Comparison of ENCODE assay signal across 8 mouse cellular contexts in genomic region chr5:107015422-107016081, GRCm38 (mm10). TPM values are rescaled to one million over a fixed set of nuclear protein-coding genes. Genes with fewer than 3 reads are reported as not detected.
DNase-seq lines count a peak whose midpoint lies in the region; ATAC-seq and TF ChIP-seq lines count a peak whose summit lies in the region.

No protein-coding gene starts in this region.

- peak in 1 of 2 experiments; percentile 8 for DNase-seq in spleen, adult 2 months (ENCODE audit: low read depth in 1 of 2, low spot score in 2 of 2)
- DNase-seq in spleen, postnatal 10 days (ENCODE audit: low spot score in 2 of 2) = no peak
- DNase-seq in liver, embryonic 13.5 days = peak; percentile 47
- DNase-seq in gastrocnemius, adult 2 months = no peak
- DNase-seq in frontal cortex, postnatal 10 days (ENCODE audit: low spot score in 2 of 2) = no peak
- DNase-seq in kidney, adult 2 months = no peak

- intact Hi-C loops in gastrocnemius, adult 2 months (cut with DNase I) = no loop called here

- 12% methylated on average over 10 of the region's 10 CpGs for WGBS in spleen, adult 2 months
- WGBS in liver, embryonic 13.5 days (ENCODE audit: insufficient replicate concordance) = 2% methylated on average over 10 of the region's 10 CpGs
- WGBS in kidney, adult 2 months = 33% methylated on average over 10 of the region's 10 CpGs

- peak overlapping the region; percentile 19 for H3K27ac ChIP-seq in spleen, adult 2 months (ENCODE audit: insufficient read depth, low read length)
- peak overlapping the region; percentile 38; the same call in 1 of the 2 replicates for H3K27ac ChIP-seq in liver, embryonic 13.5 days
- no peak overlapping the region for H3K27ac ChIP-seq in gastrocnemius, adult 2 months
- no peak overlapping the region for H3K27ac ChIP-seq in kidney, adult 2 months (ENCODE audit: insufficient read depth, low read depth, low read length)

- ATAC-seq in erythroblast, adult 5-6 weeks (replicated peaks; ENCODE audit: low FRiP score, poor library complexity, severe bottlenecking) = no peak
- ATAC-seq in liver, embryonic 13.5 days (ENCODE audit: low read depth) = peak; percentile 83

- no peaks in the 10 kb centered on the region for H3K36me3 ChIP-seq in erythroblast, embryonic 14.5 days (ENCODE audit: control insufficient read depth)
- H3K36me3 ChIP-seq in spleen, adult 2 months (ENCODE audit: control insufficient read depth, insufficient read depth, low read length) = no peaks in the 10 kb centered on the region
- H3K36me3 ChIP-seq in liver, embryonic 13.5 days = no peaks in the 10 kb centered on the region
- H3K36me3 ChIP-seq in kidney, adult 2 months (ENCODE audit: control insufficient read depth, insufficient read depth, low read length) = no peaks in the 10 kb centered on the region

- H3K4me3 ChIP-seq in erythroblast, embryonic 14.5 days (replicated peaks) = peak overlapping the region; percentile 27
- H3K4me3 ChIP-seq in spleen, adult 2 months (ENCODE audit: extremely low read depth, insufficient read depth, insufficient read length) = peak overlapping the region; percentile 11; the same call in 1 of the 2 replicates
- H3K4me3 ChIP-seq in liver, embryonic 13.5 days (replicated peaks) = peak overlapping the region; percentile 21; the same call in 1 of the 2 replicates
- H3K4me3 ChIP-seq in gastrocnemius, adult 2 months = no peak overlapping the region
- no peak overlapping the region for H3K4me3 ChIP-seq in kidney, adult 2 months (ENCODE audit: insufficient read depth, low read depth, low read length)

- no peak overlapping the region; the same call in 1 of the 2 replicates for H3K9ac ChIP-seq in liver, embryonic 13.5 days

- H3K4me2 ChIP-seq in liver, embryonic 13.5 days = peak overlapping the region; percentile 55

- no peaks in the 10 kb centered on the region for H3K27me3 ChIP-seq in erythroblast, embryonic 14.5 days (ENCODE audit: control insufficient read depth)
- H3K27me3 ChIP-seq in spleen, adult 2 months (ENCODE audit: control insufficient read depth, insufficient read depth, low read length) = no peaks in the 10 kb centered on the region
- H3K27me3 ChIP-seq in liver, embryonic 13.5 days = no peaks in the 10 kb centered on the region
- no peaks in the 10 kb centered on the region for H3K27me3 ChIP-seq in kidney, adult 2 months (replicated peaks; ENCODE audit: control insufficient read depth, insufficient read depth, low read length)

- TF ChIP-seq CTCF in spleen, adult 2 months (IDR thresholded peaks at IDR 0.05; ENCODE audit: extremely low read depth, insufficient read depth, insufficient read length, insufficient replicate concordance) = no peak
- no peak for TF ChIP-seq CTCF in gastrocnemius, adult 2 months (IDR thresholded peaks at IDR 0.05)
- no peak for TF ChIP-seq CTCF in kidney, adult 2 months (conservative IDR thresholded peaks at IDR 0.05; ENCODE audit: insufficient read depth, insufficient read length, low read depth, low read length)

- H3K9me3 ChIP-seq in erythroblast, embryonic 14.5 days (ENCODE audit: control insufficient read depth, low read length) = no peaks in the 10 kb centered on the region
- H3K9me3 ChIP-seq in liver, embryonic 13.5 days (replicated peaks) = no peaks in the 10 kb centered on the region

- TF ChIP-seq POLR2A in spleen, adult 2 months (IDR thresholded peaks at IDR 0.05; ENCODE audit: low read depth, low read length) = no peak
- no peak for TF ChIP-seq POLR2A in kidney, adult 2 months (IDR thresholded peaks at IDR 0.05; ENCODE audit: low read depth, low read length)

- peaks cover 16% of the 10 kb centered on the region for H3K4me1 ChIP-seq in erythroblast, embryonic 14.5 days (ENCODE audit: control insufficient read depth)
- H3K4me1 ChIP-seq in spleen, adult 2 months (ENCODE audit: control insufficient read depth, insufficient read depth, insufficient read length) = peaks cover 11% of the 10 kb centered on the region; the same call in 1 of the 2 replicates
- H3K4me1 ChIP-seq in liver, embryonic 13.5 days (replicated peaks) = peaks cover 33% of the 10 kb centered on the region
- peaks cover 6% of the 10 kb centered on the region; the same call in 1 of the 2 replicates for H3K4me1 ChIP-seq in kidney, adult 2 months (ENCODE audit: control insufficient read depth, insufficient read depth, low read length)

RNA-seq across cellular contexts. Expression of gene Cdc7, which starts 51.4 kb away (rescaled TPM):
- polyA plus RNA-seq in erythroblast, embryonic 14.5 days (2012) = 0.28 and 0.84 TPM in 2 replicates
- total RNA-seq in erythroblast, adult 5-6 weeks (2015; ENCODE audit: low replicate concordance) = 11.0 and 18.8 TPM in 2 replicates
- 10.3 and 10.5 TPM in 2 replicates for total RNA-seq in erythroblast, adult 5-6 weeks (2017; ENCODE audit: low replicate concordance)
- 6.8 and 6.9 TPM in 2 replicates for polyA plus RNA-seq in spleen, adult 2 months (2012; rRNA removed)
- polyA plus RNA-seq in liver, embryonic 13.5 days (2015; fragmentation: Nextera tagmentation; extraction: Ambion mirVana) = 18.9 and 22.1 TPM in 2 replicates
- total RNA-seq in gastrocnemius, adult 2 months (2021) = under 1 TPM; 0.31 to 0.47 TPM
- polyA plus RNA-seq in kidney, adult 2 months (2012; rRNA removed) = 1.2 and 1.3 TPM in 2 replicates

Comparison
In these comparisons a context has a peak if more than half of its experiments do, and no peak if none do; other contexts are left out.
1. H3K4me3 ChIP-seq: peak in erythroblast, embryonic 14.5 days (single experiment), spleen, adult 2 months (single experiment) and liver, embryonic 13.5 days (single experiment); none in gastrocnemius, adult 2 months (single experiment) and kidney, adult 2 months (single experiment).
2. H3K27ac ChIP-seq: peak in spleen, adult 2 months (single experiment) and liver, embryonic 13.5 days (single experiment); none in gastrocnemius, adult 2 months (single experiment) and kidney, adult 2 months (single experiment).